Mouse (Mus musculus): Measurements from ENCODE around the gene Des. TPM values are rescaled to one million over a fixed set of nuclear protein-coding genes. Genes with fewer than 3 reads are reported as not detected.

Gene Des
- polyA plus RNA-seq, 1 experiment: 185 TPM

GRCm38 (mm10) chr1:75344291-75345035, 15.7 kb upstream of the Des start:
- no peak overlapping the region for H3K4me3 ChIP-seq (replicated peaks; ENCODE audit: extremely low read depth, low read depth, low read length)
- no peak for TF ChIP-seq POLR2A (IDR thresholded peaks at IDR 0.05; ENCODE audit: borderline replicate concordance, extremely low read depth, low read depth, low read length)
- TF ChIP-seq CTCF (IDR thresholded peaks at IDR 0.05; ENCODE audit: insufficient read depth, low read length): no peak
- H3K4me1 ChIP-seq (ENCODE audit: control insufficient read depth, insufficient read depth, low read length): no peaks in the 10 kb centered on the region
- no peak for DNase-seq
- 11% methylated on average over 15 of the region's 15 CpGs for WGBS

- WGBS: 52% methylated on average over 20 of the region's 20 CpGs
- TF ChIP-seq POLR2A (IDR thresholded peaks at IDR 0.05; ENCODE audit: borderline replicate concordance, extremely low read depth, low read depth, low read length) (no peak), CTCF (IDR thresholded peaks at IDR 0.05; ENCODE audit: insufficient read depth, low read length) (no peak)
- Histone ChIP-seq H3K4me3 (replicated peaks; ENCODE audit: extremely low read depth, low read depth, low read length) (no peak overlapping the region), H3K4me1 (ENCODE audit: control insufficient read depth, insufficient read depth, low read length) (no peaks in the 10 kb centered on the region)
- DNase-seq: no peak
Observed at GRCm38 (mm10) chr1:75345036-75345935, 14.8 kb upstream of the Des start.

- Histone ChIP-seq H3K4me1 (ENCODE audit: control insufficient read depth, insufficient read depth, low read length) (no peaks in the 10 kb centered on the region), H3K4me3 (replicated peaks; ENCODE audit: extremely low read depth, low read depth, low read length) (no peak overlapping the region)
- no peak for DNase-seq
- WGBS: 55% methylated on average over 5 of the region's 5 CpGs
- no peak for TF ChIP-seq CTCF (IDR thresholded peaks at IDR 0.05; ENCODE audit: insufficient read depth, low read length)
- TF ChIP-seq POLR2A (IDR thresholded peaks at IDR 0.05; ENCODE audit: borderline replicate concordance, extremely low read depth, low read depth, low read length): no peak
Observed at GRCm38 (mm10) chr1:75347279-75347678, 12.8 kb upstream of the Des start.

GRCm38 (mm10) chr1:75349275-75349674, 10.9 kb upstream of the Des start:
- no peak for DNase-seq
- no peak overlapping the region for H3K4me3 ChIP-seq (replicated peaks; ENCODE audit: extremely low read depth, low read depth, low read length)
- 40% methylated on average over 5 of the region's 5 CpGs for WGBS
- TF ChIP-seq POLR2A (IDR thresholded peaks at IDR 0.05; ENCODE audit: borderline replicate concordance, extremely low read depth, low read depth, low read length) (no peak), CTCF (IDR thresholded peaks at IDR 0.05; ENCODE audit: insufficient read depth, low read length) (no peak)
- H3K4me1 ChIP-seq (ENCODE audit: control insufficient read depth, insufficient read depth, low read length): no peaks in the 10 kb centered on the region

GRCm38 (mm10) chr1:75357261-75357660, 2.9 kb upstream of the Des start:
- no peak for DNase-seq
- 0 out of 2 replicates have a peak, but pooled peaks cover 2% of the 10 kb centered on the region for H3K4me1 ChIP-seq (ENCODE audit: control insufficient read depth, insufficient read depth, low read length)
- WGBS: 51% methylated on average over 7 of the region's 7 CpGs
- TF ChIP-seq POLR2A (IDR thresholded peaks at IDR 0.05; ENCODE audit: borderline replicate concordance, extremely low read depth, low read depth, low read length) (no peak), CTCF (IDR thresholded peaks at IDR 0.05; ENCODE audit: insufficient read depth, low read length) (no peak)
- H3K4me3 ChIP-seq (replicated peaks; ENCODE audit: extremely low read depth, low read depth, low read length): no peak overlapping the region

- H3K4me1 ChIP-seq (ENCODE audit: control insufficient read depth, insufficient read depth, low read length): 0 out of 2 replicates have a peak, but pooled peaks cover 2% of the 10 kb centered on the region
- no peak for DNase-seq
- no peak overlapping the region for H3K4me3 ChIP-seq (replicated peaks; ENCODE audit: extremely low read depth, low read depth, low read length)
- no peak for TF ChIP-seq POLR2A (IDR thresholded peaks at IDR 0.05; ENCODE audit: borderline replicate concordance, extremely low read depth, low read depth, low read length)
- no peak for TF ChIP-seq CTCF (IDR thresholded peaks at IDR 0.05; ENCODE audit: insufficient read depth, low read length)
- 76% methylated on average over 4 of the region's 4 CpGs for WGBS
Observed at GRCm38 (mm10) chr1:75358009-75358408, 2.1 kb upstream of the Des start.

GRCm38 (mm10) chr1:75359346-75359745, 783 bp upstream of the Des start:
- H3K4me1 ChIP-seq (ENCODE audit: control insufficient read depth, insufficient read depth, low read length): 0 out of 2 replicates have a peak, but pooled peaks cover 2% of the 10 kb centered on the region
- H3K4me3 ChIP-seq (replicated peaks; ENCODE audit: extremely low read depth, low read depth, low read length): no peak overlapping the region
- no peak for DNase-seq
- no peak for TF ChIP-seq CTCF (IDR thresholded peaks at IDR 0.05; ENCODE audit: insufficient read depth, low read length)
- TF ChIP-seq POLR2A (IDR thresholded peaks at IDR 0.05; ENCODE audit: borderline replicate concordance, extremely low read depth, low read depth, low read length): no peak
- 60% methylated on average over 13 of the region's 13 CpGs for WGBS

- no peak for DNase-seq
- 48% methylated on average over 4 of the region's 4 CpGs for WGBS
- TF ChIP-seq CTCF (IDR thresholded peaks at IDR 0.05; ENCODE audit: insufficient read depth, low read length): no peak
- no peak for TF ChIP-seq POLR2A (IDR thresholded peaks at IDR 0.05; ENCODE audit: borderline replicate concordance, extremely low read depth, low read depth, low read length)
- Histone ChIP-seq H3K4me3 (replicated peaks; ENCODE audit: extremely low read depth, low read depth, low read length) (peak overlapping the region; percentile 17), H3K4me1 (ENCODE audit: control insufficient read depth, insufficient read depth, low read length) (0 out of 2 replicates have a peak, but pooled peaks cover 2% of the 10 kb centered on the region)
Observed at GRCm38 (mm10) chr1:75361123-75361522, 994 bp downstream of the Des start.

GRCm38 (mm10) chr1:75361750-75362149, 1.6 kb downstream of the Des start:
- TF ChIP-seq POLR2A (IDR thresholded peaks at IDR 0.05; ENCODE audit: borderline replicate concordance, extremely low read depth, low read depth, low read length) (no peak), CTCF (IDR thresholded peaks at IDR 0.05; ENCODE audit: insufficient read depth, low read length) (no peak)
- 22% methylated on average over 4 of the region's 4 CpGs for WGBS
- no peak overlapping the region for H3K4me3 ChIP-seq (replicated peaks; ENCODE audit: extremely low read depth, low read depth, low read length)
- H3K4me1 ChIP-seq (ENCODE audit: control insufficient read depth, insufficient read depth, low read length): 0 out of 2 replicates have a peak, but pooled peaks cover 2% of the 10 kb centered on the region
- DNase-seq: no peak
